Mouse (Mus musculus) myocyte (in vitro differentiated cells): ENCODE results near the gene Grk3. TPM values are rescaled to one million over a fixed set of nuclear protein-coding genes. Genes with fewer than 3 reads are reported as not detected.

Experiments used
- H3K27me3 ChIP-seq: one replicate; pipeline ENCODE4 v1.6.1; 2011; ENCODE audit not compliant: control insufficient read depth, insufficient read depth, insufficient read length
- H3K36me3 ChIP-seq: one replicate; pipeline ENCODE4 v1.6.1; 2011; ENCODE audit not compliant: control insufficient read depth, insufficient read depth
- H3K4me2 ChIP-seq: one replicate; pipeline ENCODE4 v1.6.1; 2011; ENCODE audit warnings: low read depth, control low read depth
- H3K4me3 ChIP-seq: one replicate; pipeline ENCODE4 v1.5.1; 2011; ENCODE audit warnings: mild to moderate bottlenecking, control low read depth, moderate library complexity
- H3K79me2 ChIP-seq: one replicate; pipeline ENCODE4 v1.6.1; 2011; ENCODE audit not compliant: control insufficient read depth, insufficient read depth
- H3ac ChIP-seq: one replicate; pipeline ENCODE4 v1.6.1; 2011; ENCODE audit not compliant: control insufficient read depth, insufficient read length
- CEBPB ChIP-seq: IDR thresholded peaks from 2 replicates; pipeline ENCODE4 v1.6.1; 2011; ENCODE audit warnings: mild to moderate bottlenecking, moderate library complexity; ENCODE audit not compliant: poor library complexity, insufficient read depth, severe bottlenecking
- E2F4 ChIP-seq: IDR thresholded peaks from one replicate; pipeline ENCODE4 v1.6.1; 2011; ENCODE audit warnings: mild to moderate bottlenecking, control low read depth, moderate library complexity; ENCODE audit not compliant: insufficient read depth
- MAX ChIP-seq: IDR thresholded peaks from one replicate; pipeline ENCODE4 v1.6.1; 2011; ENCODE audit warnings: low read depth, mild to moderate bottlenecking, control low read depth
- MYOD1 ChIP-seq, 3 experiments: IDR thresholded peaks; one replicate each; pipeline ENCODE4 v1.6.1; 2011; ENCODE audit warnings: control low read depth in 2 of 3, low read depth in 2 of 3, mild to moderate bottlenecking in 2 of 3, moderate library complexity in 1 of 3; ENCODE audit not compliant: insufficient read length in 2 of 3, control insufficient read depth in 1 of 3
- MYOG ChIP-seq, 3 experiments: IDR thresholded peaks; one replicate each; pipeline ENCODE4 v1.6.1; 2011; ENCODE audit warnings: control low read depth in 2 of 3, low read depth in 2 of 3, mild to moderate bottlenecking in 2 of 3; ENCODE audit not compliant: insufficient read length in 2 of 3, control insufficient read depth in 1 of 3, insufficient read depth in 1 of 3
- POLR2A ChIP-seq: IDR thresholded peaks from one replicate; pipeline ENCODE4 v1.6.1; 2011; ENCODE audit warnings: low read depth, mild to moderate bottlenecking, control low read depth, moderate library complexity; ENCODE audit not compliant: insufficient read length
- POLR2AphosphoS2 ChIP-seq: IDR thresholded peaks from one replicate; pipeline ENCODE4 v1.6.1; 2011; ENCODE audit warnings: low read depth, control low read depth; ENCODE audit not compliant: insufficient read length
- REST ChIP-seq: IDR thresholded peaks from one replicate; pipeline ENCODE4 v1.6.1; 2011; ENCODE audit warnings: mild to moderate bottlenecking, control low read depth, moderate library complexity; ENCODE audit not compliant: insufficient read depth, insufficient read length
- SRF ChIP-seq: IDR thresholded peaks from one replicate; pipeline ENCODE4 v1.6.1; 2011; ENCODE audit warnings: low read depth; ENCODE audit not compliant: control insufficient read depth, insufficient read length
- TCF12 ChIP-seq: IDR thresholded peaks from one replicate; pipeline ENCODE4 v1.6.1; 2011; ENCODE audit warnings: mild to moderate bottlenecking, control low read depth; ENCODE audit not compliant: poor library complexity, insufficient read depth, severe bottlenecking
- TCF3 ChIP-seq: IDR thresholded peaks from one replicate; pipeline ENCODE4 v1.6.1; 2011; ENCODE audit warnings: low read depth, control low read depth; ENCODE audit not compliant: insufficient read length
- USF1 ChIP-seq: IDR thresholded peaks from one replicate; pipeline ENCODE4 v1.6.1; 2011; ENCODE audit warnings: low read depth, mild to moderate bottlenecking, control low read depth, moderate library complexity
- polyA plus RNA-seq: library from polyadenylated mRNA; unstranded; fragments of >200 nt; fragmentation: generic; extraction: Trizol; gene quantifications from one replicate; pipeline ENCODE4 v1.2.1, GENCODE M21; 2012; ENCODE audit warnings: missing spikeins

The Grk3 gene
- polyA plus RNA-seq, 1 experiment, result not detected

- no peaks in the 10 kb centered on the region for H3K79me2 ChIP-seq
- peaks cover 5% of the 10 kb centered on the region for H3K27me3 ChIP-seq
- H3K36me3 ChIP-seq, result no peaks in the 10 kb centered on the region
- H3K4me3 ChIP-seq, result no peak overlapping the region
- H3ac ChIP-seq, result no peak overlapping the region
- TF ChIP-seq CEBPB (no peak), TCF12 (no peak), SRF (no peak), USF1 (no peak), POLR2AphosphoS2 (no peak), MYOD1 (IDR thresholded peaks at IDR 0.05; ENCODE audit: control insufficient read depth in 1 of 3, insufficient read length in 2 of 3, low read depth in 2 of 3) (no peak), MYOG (IDR thresholded peaks at IDR 0.05; ENCODE audit: control insufficient read depth in 1 of 3, insufficient read depth in 1 of 3, insufficient read length in 2 of 3, low read depth in 2 of 3) (no peak), POLR2A (no peak), TCF3 (no peak), E2F4 (no peak), REST (no peak)
- H3K4me2 ChIP-seq, result no peak overlapping the region
Observed at GRCm38 (mm10) chr5:113002821-113003380, 12.7 kb downstream of the Grk3 start.

GRCm38 (mm10) chr5:112999227-112999626, 16.4 kb downstream of the Grk3 start:
- H3K36me3 ChIP-seq, result no peaks in the 10 kb centered on the region
- H3K4me3 ChIP-seq, result no peak overlapping the region
- H3ac ChIP-seq, result no peak overlapping the region
- no peaks in the 10 kb centered on the region for H3K27me3 ChIP-seq
- TF ChIP-seq TCF12 (no peak), SRF (no peak), TCF3 (no peak), REST (no peak), CEBPB (no peak), E2F4 (no peak), POLR2AphosphoS2 (no peak), MYOD1 (IDR thresholded peaks at IDR 0.05; ENCODE audit: control insufficient read depth in 1 of 3, insufficient read length in 2 of 3, low read depth in 2 of 3) (no peak), MAX (no peak), MYOG (IDR thresholded peaks at IDR 0.05; ENCODE audit: control insufficient read depth in 1 of 3, insufficient read depth in 1 of 3, insufficient read length in 2 of 3, low read depth in 2 of 3) (no peak), USF1 (no peak), POLR2A (no peak)
- H3K4me2 ChIP-seq, result no peak overlapping the region
- H3K79me2 ChIP-seq, result no peaks in the 10 kb centered on the region

GRCm38 (mm10) chr5:112997516-112998186, 17.9 kb downstream of the Grk3 start:
- no peak overlapping the region for H3K4me3 ChIP-seq
- no peaks in the 10 kb centered on the region for H3K36me3 ChIP-seq
- no peak overlapping the region for H3ac ChIP-seq
- TF ChIP-seq POLR2AphosphoS2, result no peak
- TF ChIP-seq SRF, result no peak
- TF ChIP-seq TCF3, result no peak
- TF ChIP-seq MYOG (IDR thresholded peaks at IDR 0.05; ENCODE audit: control insufficient read depth in 1 of 3, insufficient read depth in 1 of 3, insufficient read length in 2 of 3, low read depth in 2 of 3), result no peak
- TF ChIP-seq POLR2A, result no peak
- TF ChIP-seq MAX, result no peak
- no peak for TF ChIP-seq CEBPB
- TF ChIP-seq E2F4, result no peak
- no peak for TF ChIP-seq USF1
- no peak for TF ChIP-seq REST
- no peak for TF ChIP-seq TCF12
- no peak for TF ChIP-seq MYOD1 (IDR thresholded peaks at IDR 0.05; ENCODE audit: control insufficient read depth in 1 of 3, insufficient read length in 2 of 3, low read depth in 2 of 3)
- no peak overlapping the region for H3K4me2 ChIP-seq
- H3K79me2 ChIP-seq, result no peaks in the 10 kb centered on the region
- H3K27me3 ChIP-seq, result no peaks in the 10 kb centered on the region

GRCm38 (mm10) chr5:112991245-112991644, 24.3 kb downstream of the Grk3 start:
- H3ac ChIP-seq, result no peak overlapping the region
- TF ChIP-seq POLR2A (no peak), TCF12 (no peak), MYOG (IDR thresholded peaks at IDR 0.05; ENCODE audit: control insufficient read depth in 1 of 3, insufficient read depth in 1 of 3, insufficient read length in 2 of 3, low read depth in 2 of 3) (no peak), CEBPB (no peak), MAX (no peak), SRF (no peak), TCF3 (no peak), REST (no peak), POLR2AphosphoS2 (no peak), E2F4 (no peak)
- no peaks in the 10 kb centered on the region for H3K36me3 ChIP-seq
- H3K27me3 ChIP-seq, result no peaks in the 10 kb centered on the region
- H3K4me2 ChIP-seq, result no peak overlapping the region
- no peaks in the 10 kb centered on the region for H3K79me2 ChIP-seq
- H3K4me3 ChIP-seq, result no peak overlapping the region
